Mouse (Mus musculus): ENCODE data around the gene Gm45021. TPM values are rescaled to one million over a fixed set of nuclear protein-coding genes. Genes with fewer than 3 reads are reported as not detected.

Gene Gm45021
- polyA plus RNA-seq, 1 experiment = not detected

DNA sequence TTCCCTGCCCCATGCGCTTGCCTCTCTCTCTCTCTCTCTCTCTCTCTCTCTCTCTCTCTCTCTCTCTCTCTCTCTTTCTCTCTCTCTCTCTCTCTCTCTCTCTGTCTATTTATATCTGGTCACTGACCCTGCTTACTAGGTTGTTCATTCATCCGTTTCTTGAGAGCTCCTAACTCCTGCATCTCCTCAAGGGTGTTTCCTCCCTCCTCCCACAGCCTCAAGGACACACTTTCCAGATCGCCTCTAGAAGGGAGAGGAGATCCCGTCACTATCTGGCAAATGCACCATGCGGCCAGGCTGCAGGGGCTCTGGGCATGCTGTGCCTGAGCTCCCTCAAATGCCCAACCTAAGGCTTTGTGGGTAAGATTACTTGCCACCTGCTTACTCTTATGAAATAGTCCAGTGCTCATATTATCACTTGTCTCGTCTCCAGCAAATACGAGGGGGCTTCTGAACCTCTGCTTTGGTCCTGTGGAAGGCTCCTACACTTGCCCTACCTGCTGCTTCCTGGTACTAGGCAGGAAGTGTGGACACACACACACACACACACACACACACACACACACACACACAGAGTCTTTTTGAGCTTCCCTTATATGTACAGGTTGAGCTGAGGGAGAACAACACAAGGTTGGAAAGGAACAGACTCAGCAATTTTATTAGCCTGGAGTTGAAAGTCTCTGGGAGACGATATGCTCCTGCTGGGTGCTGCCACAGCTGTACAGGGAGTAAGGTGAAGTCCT lies 20.2 kb upstream of the Gm45021 start:
- Histone ChIP-seq H3K27ac (ENCODE audit: insufficient read depth, low read length) (no peak overlapping the region), H3K27me3 (ENCODE audit: control insufficient read depth, insufficient read depth, low read length, poor library complexity, severe bottlenecking) (no peaks in the 10 kb centered on the region)
- TF ChIP-seq EP300 (IDR thresholded peaks at IDR 0.05; ENCODE audit: insufficient read depth, low read depth, low read length) (no peak), CTCF (IDR thresholded peaks at IDR 0.05; ENCODE audit: low read depth, low read length) (no peak), POLR2A (IDR thresholded peaks at IDR 0.05; ENCODE audit: insufficient read depth, low read length) (no peak)

GRCm38 (mm10) chr6:48572014-48572413 lies 17.4 kb upstream of the Gm45021 start:
- Histone ChIP-seq H3K9ac (ENCODE audit: low read depth, poor library complexity, severe bottlenecking) (no peak overlapping the region), H3K27ac (ENCODE audit: insufficient read depth, low read length) (no peak overlapping the region), H3K4me3 (ENCODE audit: low read depth, low read length) (no peak overlapping the region), H3K27me3 (ENCODE audit: control insufficient read depth, insufficient read depth, low read length, poor library complexity, severe bottlenecking) (no peaks in the 10 kb centered on the region), H3K36me3 (ENCODE audit: control insufficient read depth, insufficient read depth, low read length, poor library complexity, severe bottlenecking) (no peaks in the 10 kb centered on the region), H3K4me1 (ENCODE audit: control insufficient read depth, insufficient read depth, low read length) (no peaks in the 10 kb centered on the region), H3K9me3 (replicated peaks; ENCODE audit: control insufficient read depth, insufficient read depth, low read length, poor library complexity, severe bottlenecking) (no peaks in the 10 kb centered on the region)
- TF ChIP-seq EP300 (IDR thresholded peaks at IDR 0.05; ENCODE audit: insufficient read depth, low read depth, low read length) (no peak), CTCF (IDR thresholded peaks at IDR 0.05; ENCODE audit: low read depth, low read length) (no peak), POLR2A (IDR thresholded peaks at IDR 0.05; ENCODE audit: insufficient read depth, low read length) (no peak)

More for the DNA sequence above, 20.2 kb upstream of the Gm45021 start:
- Histone ChIP-seq H3K9ac (ENCODE audit: low read depth, poor library complexity, severe bottlenecking) (no peak overlapping the region), H3K9me3 (replicated peaks; ENCODE audit: control insufficient read depth, insufficient read depth, low read length, poor library complexity, severe bottlenecking) (no peaks in the 10 kb centered on the region), H3K36me3 (ENCODE audit: control insufficient read depth, insufficient read depth, low read length, poor library complexity, severe bottlenecking) (no peaks in the 10 kb centered on the region), H3K4me3 (ENCODE audit: low read depth, low read length) (no peak overlapping the region), H3K4me1 (ENCODE audit: control insufficient read depth, insufficient read depth, low read length) (no peaks in the 10 kb centered on the region)

GRCm38 (mm10) chr6:48572572-48573061 lies 16.8 kb upstream of the Gm45021 start, which contains the start of gene Rarres2:
Gene Rarres2 (minus strand): TSS chr6:48572789.
- Histone ChIP-seq H3K27ac (ENCODE audit: insufficient read depth, low read length) (no peak within 1 kb of the TSS), H3K9me3 (replicated peaks; ENCODE audit: control insufficient read depth, insufficient read depth, low read length, poor library complexity, severe bottlenecking) (no peaks in the 10 kb centered on the region), H3K4me1 (ENCODE audit: control insufficient read depth, insufficient read depth, low read length) (no peaks in the 10 kb centered on the region), H3K36me3 (ENCODE audit: control insufficient read depth, insufficient read depth, low read length, poor library complexity, severe bottlenecking) (no peaks in the 10 kb centered on the region), H3K9ac (ENCODE audit: low read depth, poor library complexity, severe bottlenecking) (no peak within 1 kb of the TSS), H3K27me3 (ENCODE audit: control insufficient read depth, insufficient read depth, low read length, poor library complexity, severe bottlenecking) (no peaks in the 10 kb centered on the region), H3K4me3 (ENCODE audit: low read depth, low read length) (no peak within 1 kb of the TSS)
- TF ChIP-seq CTCF (IDR thresholded peaks at IDR 0.05; ENCODE audit: low read depth, low read length) (no peak), POLR2A (IDR thresholded peaks at IDR 0.05; ENCODE audit: insufficient read depth, low read length) (no peak), EP300 (IDR thresholded peaks at IDR 0.05; ENCODE audit: insufficient read depth, low read depth, low read length) (no peak)

GRCm38 (mm10) chr6:48573280-48573679 lies 16.1 kb upstream of the Gm45021 start:
- H3K4me1 ChIP-seq (ENCODE audit: control insufficient read depth, insufficient read depth, low read length) = no peaks in the 10 kb centered on the region

GRCm38 (mm10) chr6:48573981-48574380 lies 15.4 kb upstream of the Gm45021 start:
- TF ChIP-seq CTCF (IDR thresholded peaks at IDR 0.05; ENCODE audit: low read depth, low read length) (no peak), POLR2A (IDR thresholded peaks at IDR 0.05; ENCODE audit: insufficient read depth, low read length) (no peak), EP300 (IDR thresholded peaks at IDR 0.05; ENCODE audit: insufficient read depth, low read depth, low read length) (no peak)
- H3K4me3 ChIP-seq (ENCODE audit: low read depth, low read length) = no peak overlapping the region
- no peaks in the 10 kb centered on the region for H3K27me3 ChIP-seq (ENCODE audit: control insufficient read depth, insufficient read depth, low read length, poor library complexity, severe bottlenecking)
- no peak overlapping the region for H3K27ac ChIP-seq (ENCODE audit: insufficient read depth, low read length)
- no peak overlapping the region for H3K9ac ChIP-seq (ENCODE audit: low read depth, poor library complexity, severe bottlenecking)
- no peaks in the 10 kb centered on the region for H3K36me3 ChIP-seq (ENCODE audit: control insufficient read depth, insufficient read depth, low read length, poor library complexity, severe bottlenecking)
- no peaks in the 10 kb centered on the region for H3K9me3 ChIP-seq (replicated peaks; ENCODE audit: control insufficient read depth, insufficient read depth, low read length, poor library complexity, severe bottlenecking)
- no peaks in the 10 kb centered on the region for H3K4me1 ChIP-seq (ENCODE audit: control insufficient read depth, insufficient read depth, low read length)

More at GRCm38 (mm10) chr6:48573280-48573679, 16.1 kb upstream of the Gm45021 start:
- Histone ChIP-seq H3K27me3 (ENCODE audit: control insufficient read depth, insufficient read depth, low read length, poor library complexity, severe bottlenecking) (no peaks in the 10 kb centered on the region), H3K9ac (ENCODE audit: low read depth, poor library complexity, severe bottlenecking) (no peak overlapping the region), H3K27ac (ENCODE audit: insufficient read depth, low read length) (no peak overlapping the region), H3K4me3 (ENCODE audit: low read depth, low read length) (no peak overlapping the region), H3K9me3 (replicated peaks; ENCODE audit: control insufficient read depth, insufficient read depth, low read length, poor library complexity, severe bottlenecking) (no peaks in the 10 kb centered on the region), H3K36me3 (ENCODE audit: control insufficient read depth, insufficient read depth, low read length, poor library complexity, severe bottlenecking) (no peaks in the 10 kb centered on the region)
- no peak for TF ChIP-seq CTCF (IDR thresholded peaks at IDR 0.05; ENCODE audit: low read depth, low read length)
- TF ChIP-seq EP300 (IDR thresholded peaks at IDR 0.05; ENCODE audit: insufficient read depth, low read depth, low read length) = no peak
- TF ChIP-seq POLR2A (IDR thresholded peaks at IDR 0.05; ENCODE audit: insufficient read depth, low read length) = no peak

- no peaks in the 10 kb centered on the region for H3K9me3 ChIP-seq (replicated peaks; ENCODE audit: control insufficient read depth, insufficient read depth, low read length, poor library complexity, severe bottlenecking)
- H3K27ac ChIP-seq (ENCODE audit: insufficient read depth, low read length) = no peak overlapping the region
- no peaks in the 10 kb centered on the region for H3K36me3 ChIP-seq (ENCODE audit: control insufficient read depth, insufficient read depth, low read length, poor library complexity, severe bottlenecking)
- H3K27me3 ChIP-seq (ENCODE audit: control insufficient read depth, insufficient read depth, low read length, poor library complexity, severe bottlenecking) = no peaks in the 10 kb centered on the region
- no peak overlapping the region for H3K9ac ChIP-seq (ENCODE audit: low read depth, poor library complexity, severe bottlenecking)
- H3K4me3 ChIP-seq (ENCODE audit: low read depth, low read length) = no peak overlapping the region
- H3K4me1 ChIP-seq (ENCODE audit: control insufficient read depth, insufficient read depth, low read length) = no peaks in the 10 kb centered on the region
- no peak for TF ChIP-seq CTCF (IDR thresholded peaks at IDR 0.05; ENCODE audit: low read depth, low read length)
- no peak for TF ChIP-seq POLR2A (IDR thresholded peaks at IDR 0.05; ENCODE audit: insufficient read depth, low read length)
- no peak for TF ChIP-seq EP300 (IDR thresholded peaks at IDR 0.05; ENCODE audit: insufficient read depth, low read depth, low read length)
Observed at GRCm38 (mm10) chr6:48578736-48579135, 10.7 kb upstream of the Gm45021 start.

All from ES-Bruce4 (cell line).